Mouse (Mus musculus) kidney, embryonic 15.5 days (tissue): ENCODE results near the gene Bhlhe41. TPM values are rescaled to one million over a fixed set of nuclear protein-coding genes. Genes with fewer than 3 reads are reported as not detected.

ENCODE experiments used
- polyA plus RNA-seq: library from polyadenylated mRNA; unstranded; fragments of >200 nt; fragmentation: Nextera tagmentation; extraction: Ambion mirVana; gene quantifications from 2 replicates; pipeline ENCODE4 v1.2.1, GENCODE M21; 2015

The Bhlhe41 gene
- polyA plus RNA-seq, 1 experiment from 2014 or later: 1.5 TPM

Other genes with a start within 250 kb of the Bhlhe41 start
- gene Tuba3b, start 249.8 kb downstream of the Bhlhe41 start, polyA plus RNA-seq: not detected in 2 replicates
- gene Rassf8, start 118.8 kb downstream of the Bhlhe41 start, polyA plus RNA-seq: 7.8 and 9.0 TPM in 2 replicates
- 10.2 and 11.8 TPM in 2 replicates for gene Sspn, start 66.1 kb upstream of the Bhlhe41 start, polyA plus RNA-seq